Comparison of ENCODE assay signal across 18 mouse cellular contexts in genomic region chr2:131994971-131995370, GRCm38 (mm10). TPM values are rescaled to one million over a fixed set of nuclear protein-coding genes. Genes with fewer than 3 reads are reported as not detected.
"Had no signal": no experiment of that assay in that cellular context is flagged by ENCODE, and none has a peak within 500 bp of the region (broad histone marks: within the 10 kb centered on the region; RNA-seq: fewer than 3 reads in every experiment).

No protein-coding gene starts in this region.

- H3K4me3 ChIP-seq: midbrain, embryonic 10.5 days; midbrain, embryonic 12.5 days; myocyte; neural tube, embryonic 13.5 days; neural tube, embryonic 15.5 days had no signal

- H3K27ac ChIP-seq: midbrain, embryonic 10.5 days; midbrain, embryonic 12.5 days; neural tube, embryonic 13.5 days; neural tube, embryonic 15.5 days had no signal

- H3K27me3 ChIP-seq: midbrain, embryonic 12.5 days; neural tube, embryonic 13.5 days; neural tube, embryonic 15.5 days had no signal

- DNase-seq: lung, adult 18-20 months; lung, embryonic 14.5 days; lung, postnatal 10 days; lung, postnatal 4 days; midbrain, embryonic 14.5 days; retina, postnatal 1 day; right cerebral cortex, postnatal 4 days; spleen, adult 18-20 months; thymus, adult 18-20 months; thymus, postnatal 14 days; thymus, postnatal 36 days had no signal

RNA-seq across cellular contexts. Expression of gene Prnd, which starts 44.3 kb away (rescaled TPM):
- total RNA-seq: megakaryocyte, adult 5-6 weeks; megakaryocyte-erythroid progenitor cell, adult 5-6 weeks had no signal
- polyA plus RNA-seq: myocyte had no signal
